Mouse (Mus musculus): Measurements from ENCODE around the gene Mfn1.

DNA sequence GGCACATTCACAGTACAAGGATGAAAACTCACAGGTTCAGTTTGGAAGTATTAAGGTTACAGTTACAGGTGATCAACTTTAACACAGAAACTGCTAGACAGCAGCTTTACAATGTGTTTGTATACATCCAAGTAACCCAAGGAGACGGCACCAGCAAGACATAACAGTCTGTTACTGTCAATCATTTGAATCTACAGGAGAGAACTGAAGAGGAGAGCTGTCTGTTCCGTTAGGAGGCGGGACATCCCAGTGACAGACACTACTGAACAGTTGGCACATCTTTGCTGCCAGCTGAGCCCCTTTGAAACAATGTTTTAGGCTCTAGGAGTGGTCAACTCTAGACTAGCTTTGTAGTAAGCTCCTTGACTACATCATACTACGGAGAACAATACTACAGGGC is 54.2 kb downstream of the Mfn1 start:
- TF ChIP-seq CTCF (IDR thresholded peaks at IDR 0.05; ENCODE audit: borderline replicate concordance, insufficient read depth, low read length): no peak
- TF ChIP-seq POLR2A (IDR thresholded peaks at IDR 0.05; ENCODE audit: low read depth, low read length): no peak
